Mouse (Mus musculus) forebrain, embryonic 10.5 days (tissue): ENCODE measurements around the gene Cpsf3. TPM values are rescaled to one million over a fixed set of nuclear protein-coding genes. Genes with fewer than 3 reads are reported as not detected.

ENCODE experiments used
- DNase-seq: peaks from one replicate; pipeline ENCODE4 v3.0.0-alpha.2; 2017; ENCODE audit warnings: low spot score; ENCODE audit errors: extremely low spot score
- H3K27ac ChIP-seq: fragments of 300-500 bp; sonication (generic); 2 replicates; pipeline ENCODE4 v1.5.1; 2016; ENCODE audit warnings: mild to moderate bottlenecking
- H3K27me3 ChIP-seq: fragments of 300-500 bp; sonication (generic); 2 replicates; pipeline ENCODE4 v1.6.1; 2016; ENCODE audit warnings: mild to moderate bottlenecking; ENCODE audit not compliant: poor library complexity, severe bottlenecking
- H3K36me3 ChIP-seq: fragments of 300-500 bp; sonication (generic); replicated peaks from 2 replicates; pipeline ENCODE4 v1.6.1; 2016; ENCODE audit warnings: mild to moderate bottlenecking, moderate library complexity
- H3K4me1 ChIP-seq: fragments of 300-500 bp; sonication (generic); 2 replicates; pipeline ENCODE4 v1.6.1; 2016
- H3K4me3 ChIP-seq: fragments of 300-500 bp; sonication (generic); 2 replicates; pipeline ENCODE4 v1.5.1; 2016; ENCODE audit warnings: mild to moderate bottlenecking, moderate library complexity
- H3K9me3 ChIP-seq: fragments of 300-500 bp; sonication (generic); 2 replicates; pipeline ENCODE4 v1.6.1; 2016; ENCODE audit warnings: mild to moderate bottlenecking, moderate library complexity
- WGBS: fragments of 180-500 bp; shearing (Covaris S2); methylation state at CpG from one replicate; pipeline ENCODE4 v1.1.7; 2016; 5-methylcytosine and 5-hydroxymethylcytosine counted together
- polyA plus RNA-seq: library from polyadenylated mRNA; unstranded; fragments of >200 nt; fragmentation: Nextera tagmentation; extraction: Ambion mirVana; gene quantifications from 2 replicates; pipeline ENCODE4 v1.2.1, GENCODE M21; 2016

Gene Cpsf3
- polyA plus RNA-seq, 1 experiment from 2014 or later, result 139 TPM

- Histone ChIP-seq H3K27ac (no peak overlapping the region), H3K27me3 (no peaks in the 10 kb centered on the region), H3K36me3 (peaks cover 95% of the 10 kb centered on the region), H3K4me3 (no peak overlapping the region), H3K4me1 (no peaks in the 10 kb centered on the region), H3K9me3 (no peaks in the 10 kb centered on the region)
- 97% methylated on average over 8 of the region's 8 CpGs for WGBS
- DNase-seq, result no peak
Measured at GRCm38 (mm10) chr12:21268083-21268616, 17.0 kb upstream of the Cpsf3 start.

GRCm38 (mm10) chr12:21274446-21274845, 10.7 kb upstream of the Cpsf3 start:
- Histone ChIP-seq H3K4me3 (no peak overlapping the region), H3K4me1 (no peaks in the 10 kb centered on the region), H3K27ac (no peak overlapping the region), H3K36me3 (peaks cover 44% of the 10 kb centered on the region), H3K27me3 (no peaks in the 10 kb centered on the region), H3K9me3 (no peaks in the 10 kb centered on the region)
- 92% methylated on average over 7 of the region's 7 CpGs for WGBS
- DNase-seq, result no peak

DNA sequence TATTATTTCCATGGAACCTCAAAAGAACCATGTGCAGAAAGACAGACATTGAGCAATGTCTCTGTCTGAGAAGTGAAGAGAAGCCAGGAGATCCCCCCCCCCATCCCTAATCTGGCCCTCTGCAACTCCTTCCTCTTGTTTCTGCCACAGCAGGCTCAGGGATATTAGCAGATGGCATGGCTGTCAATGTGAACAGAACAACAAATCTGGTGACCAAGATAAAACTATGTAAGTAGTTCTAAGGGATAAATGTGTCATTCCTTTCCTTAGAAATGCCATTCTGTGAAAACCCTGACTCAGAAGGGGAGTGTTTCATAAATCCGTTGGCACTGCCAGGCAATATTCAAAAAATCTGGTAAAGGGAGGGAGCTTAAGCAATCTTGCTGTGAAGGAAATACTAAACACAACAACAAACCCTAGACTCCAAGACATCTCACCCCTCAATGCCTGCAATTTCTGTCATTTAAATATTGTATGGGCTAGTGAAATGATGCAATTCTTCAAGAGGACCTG, 7.8 kb upstream of the Cpsf3 start:
- DNase-seq, result no peak
- H3K4me1 ChIP-seq, result no peaks in the 10 kb centered on the region
- no peak overlapping the region for H3K4me3 ChIP-seq
- no peaks in the 10 kb centered on the region for H3K27me3 ChIP-seq
- H3K36me3 ChIP-seq, result peaks cover 15% of the 10 kb centered on the region
- no peak overlapping the region for H3K27ac ChIP-seq
- WGBS, result 91% methylated on average over 1 of the region's 1 CpGs
- no peaks in the 10 kb centered on the region for H3K9me3 ChIP-seq

DNA sequence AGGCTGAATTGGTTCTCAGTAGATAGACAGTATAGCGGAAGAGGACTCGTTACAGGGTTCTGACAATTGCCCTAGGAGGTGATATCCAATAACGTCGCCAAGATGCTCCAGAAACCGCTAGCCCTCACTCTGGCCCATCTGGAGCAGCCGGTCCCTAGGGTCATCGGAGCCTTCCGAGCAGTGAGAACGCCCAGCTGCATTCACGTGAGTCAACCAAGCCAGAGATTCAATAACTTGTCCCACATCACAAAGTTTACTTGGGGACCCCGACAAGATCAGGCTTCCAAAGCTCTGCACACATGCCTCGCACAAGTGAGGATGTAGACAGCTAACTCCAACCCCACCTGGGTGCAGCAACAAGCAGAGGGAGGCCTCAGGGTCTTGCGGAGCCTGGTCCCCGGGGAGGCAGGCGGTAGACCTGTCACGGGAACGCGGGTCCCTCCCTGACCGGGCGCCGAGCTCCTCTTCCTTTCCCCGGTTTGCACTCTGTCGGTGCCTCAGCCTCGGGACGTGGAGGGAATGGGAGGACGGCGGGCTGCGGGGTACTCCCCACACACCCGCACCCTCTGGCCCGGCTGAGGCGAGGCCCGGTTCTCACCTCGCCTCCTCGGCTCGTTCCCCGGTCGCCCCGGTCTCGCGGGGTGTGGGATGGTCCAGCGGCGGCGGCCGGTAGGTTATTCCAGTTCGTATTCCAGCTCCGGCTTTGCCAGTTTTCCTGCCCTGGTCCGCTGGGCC, 484 bp downstream of the Cpsf3 start:
- 1% methylated on average over 47 of the region's 47 CpGs for WGBS
- peak overlapping the region; percentile 84 for H3K4me3 ChIP-seq
- no peak for DNase-seq
- H3K36me3 ChIP-seq, result peaks cover 23% of the 10 kb centered on the region
- no peaks in the 10 kb centered on the region for H3K27me3 ChIP-seq
- H3K4me1 ChIP-seq, result peaks cover 19% of the 10 kb centered on the region
- no peaks in the 10 kb centered on the region for H3K9me3 ChIP-seq
- H3K27ac ChIP-seq, result peak overlapping the region; percentile 92

GRCm38 (mm10) chr12:21286243-21286622, 1.0 kb downstream of the Cpsf3 start, which contains the start of gene Itgb1bp1:
Gene Itgb1bp1, minus strand, starts transcription at chr12:21286284.
- no peaks in the 10 kb centered on the region for H3K27me3 ChIP-seq
- peaks cover 28% of the 10 kb centered on the region for H3K36me3 ChIP-seq
- peak within 1 kb of the TSS; percentile 92 for H3K27ac ChIP-seq
- under 1% methylated on average over 28 of the region's 28 CpGs for WGBS
- DNase-seq, result peak; percentile 97
- H3K9me3 ChIP-seq, result no peaks in the 10 kb centered on the region
- peaks cover 19% of the 10 kb centered on the region for H3K4me1 ChIP-seq
- H3K4me3 ChIP-seq, result peak within 1 kb of the TSS; percentile 84

GRCm38 (mm10) chr12:21286712-21287650, 1.8 kb downstream of the Cpsf3 start:
- Histone ChIP-seq H3K36me3 (peaks cover 36% of the 10 kb centered on the region), H3K27ac (peak overlapping the region; percentile 92), H3K9me3 (no peaks in the 10 kb centered on the region), H3K27me3 (no peaks in the 10 kb centered on the region), H3K4me3 (peak overlapping the region; percentile 84), H3K4me1 (peaks cover 19% of the 10 kb centered on the region)
- WGBS, result 40% methylated on average over 18 of the region's 18 CpGs
- DNase-seq, result no peak

GRCm38 (mm10) chr12:21288716-21289395, 3.7 kb downstream of the Cpsf3 start:
- no peaks in the 10 kb centered on the region for H3K9me3 ChIP-seq
- H3K4me1 ChIP-seq, result peaks cover 19% of the 10 kb centered on the region
- DNase-seq, result no peak
- H3K4me3 ChIP-seq, result no peak overlapping the region
- H3K27me3 ChIP-seq, result no peaks in the 10 kb centered on the region
- 94% methylated on average over 3 of the region's 3 CpGs for WGBS
- H3K36me3 ChIP-seq, result peaks cover 54% of the 10 kb centered on the region
- no peak overlapping the region for H3K27ac ChIP-seq

DNA sequence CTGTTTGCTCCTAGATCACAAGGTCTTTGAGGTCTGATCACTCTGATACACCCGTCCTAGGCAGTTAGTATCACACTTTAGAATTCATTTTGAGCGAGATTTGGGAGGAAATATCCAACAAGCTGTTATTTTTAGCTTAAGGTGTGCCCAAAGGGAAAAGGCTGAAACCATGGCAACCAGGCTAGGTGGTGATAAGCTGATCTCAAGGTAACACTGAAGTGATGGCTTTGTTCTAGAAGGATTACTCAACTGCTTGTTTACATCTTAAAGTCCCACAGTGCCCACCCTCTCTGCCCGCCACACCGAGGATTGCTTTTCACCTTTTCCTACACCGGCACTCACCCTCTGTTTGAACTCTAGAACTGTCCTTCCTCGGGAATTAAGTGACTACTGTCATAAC, 4.5 kb downstream of the Cpsf3 start:
- Histone ChIP-seq H3K4me3 (no peak overlapping the region), H3K36me3 (peaks cover 62% of the 10 kb centered on the region), H3K9me3 (no peaks in the 10 kb centered on the region), H3K27me3 (no peaks in the 10 kb centered on the region), H3K27ac (no peak overlapping the region), H3K4me1 (peaks cover 19% of the 10 kb centered on the region)
- DNase-seq, result no peak
- WGBS, result 89% methylated on average over 6 of the region's 6 CpGs

DNA sequence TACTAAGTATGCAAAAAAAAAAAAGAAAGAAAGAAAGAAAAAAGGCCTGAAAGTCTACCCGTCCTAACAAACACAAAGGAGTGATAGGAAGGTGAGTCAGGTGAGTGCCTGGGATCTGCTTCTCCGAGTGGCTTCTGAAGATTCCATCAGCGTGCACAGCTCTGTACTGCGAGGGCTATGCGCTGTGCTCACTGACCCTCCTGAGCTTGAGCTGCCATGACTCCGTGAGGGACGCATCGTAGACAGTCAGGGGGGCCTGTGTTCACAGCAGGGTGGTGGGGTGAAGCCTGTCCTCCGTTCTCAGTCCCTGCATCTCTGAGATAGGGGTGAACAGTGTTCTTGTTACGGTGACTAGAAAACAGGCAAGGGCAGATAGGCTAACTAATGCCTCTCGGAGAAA, 13.7 kb downstream of the Cpsf3 start:
- no peak for DNase-seq
- H3K27ac ChIP-seq, result no peak overlapping the region
- no peaks in the 10 kb centered on the region for H3K4me1 ChIP-seq
- H3K27me3 ChIP-seq, result no peaks in the 10 kb centered on the region
- H3K4me3 ChIP-seq, result no peak overlapping the region
- 94% methylated on average over 11 of the region's 11 CpGs for WGBS
- H3K9me3 ChIP-seq, result no peaks in the 10 kb centered on the region
- peaks cover 99% of the 10 kb centered on the region for H3K36me3 ChIP-seq

DNA sequence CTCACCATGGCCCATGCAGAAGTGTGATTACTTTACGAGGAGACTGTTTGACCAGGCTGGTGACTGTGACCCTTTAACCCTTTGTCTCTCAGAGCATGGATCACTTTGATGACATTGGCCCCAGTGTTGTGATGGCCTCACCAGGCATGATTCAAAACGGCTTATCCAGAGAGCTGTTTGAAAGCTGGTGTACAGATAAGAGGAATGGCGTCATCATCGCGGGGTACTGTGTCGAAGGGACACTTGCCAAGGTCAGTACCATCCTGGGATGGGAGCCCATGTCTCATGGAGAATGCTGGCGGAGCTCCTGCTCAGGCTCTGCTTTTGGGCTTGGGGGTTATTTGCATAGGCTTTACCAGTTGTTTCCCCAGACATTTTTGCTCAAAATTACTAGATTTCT, 16.1 kb downstream of the Cpsf3 start:
- peaks cover 98% of the 10 kb centered on the region for H3K36me3 ChIP-seq
- no peak for DNase-seq
- H3K9me3 ChIP-seq, result no peaks in the 10 kb centered on the region
- WGBS, result 95% methylated on average over 7 of the region's 7 CpGs
- H3K4me1 ChIP-seq, result no peaks in the 10 kb centered on the region
- no peaks in the 10 kb centered on the region for H3K27me3 ChIP-seq
- H3K27ac ChIP-seq, result no peak overlapping the region
- no peak overlapping the region for H3K4me3 ChIP-seq

GRCm38 (mm10) chr12:21301932-21302331, 16.7 kb downstream of the Cpsf3 start:
- WGBS, result 93% methylated on average over 8 of the region's 8 CpGs
- Histone ChIP-seq H3K36me3 (peaks cover 98% of the 10 kb centered on the region), H3K27me3 (no peaks in the 10 kb centered on the region), H3K27ac (no peak overlapping the region), H3K4me1 (no peaks in the 10 kb centered on the region), H3K4me3 (no peak overlapping the region), H3K9me3 (no peaks in the 10 kb centered on the region)
- DNase-seq, result no peak

DNA sequence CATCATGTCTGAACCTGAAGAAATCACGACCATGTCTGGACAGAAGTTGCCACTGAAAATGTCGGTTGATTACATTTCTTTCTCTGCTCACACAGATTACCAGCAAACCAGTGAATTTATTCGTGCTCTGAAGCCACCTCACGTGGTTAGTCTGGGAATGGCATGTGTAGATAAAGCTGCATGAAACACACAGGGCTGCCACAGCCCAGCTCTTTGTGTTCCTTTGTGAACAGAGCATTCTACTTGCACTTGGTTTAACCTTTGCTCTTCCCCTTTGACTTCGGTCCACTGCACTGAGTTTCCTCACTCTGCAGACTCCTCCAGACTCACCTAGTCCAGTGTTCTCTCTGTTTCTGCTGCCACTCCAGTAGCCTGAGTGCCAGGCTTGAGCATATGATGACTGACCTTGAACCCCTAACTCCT, 17.2 kb downstream of the Cpsf3 start:
- no peaks in the 10 kb centered on the region for H3K27me3 ChIP-seq
- peaks cover 97% of the 10 kb centered on the region for H3K36me3 ChIP-seq
- no peaks in the 10 kb centered on the region for H3K9me3 ChIP-seq
- no peak overlapping the region for H3K27ac ChIP-seq
- H3K4me3 ChIP-seq, result no peak overlapping the region
- no peaks in the 10 kb centered on the region for H3K4me1 ChIP-seq
- no peak for DNase-seq
- WGBS, result 86% methylated on average over 5 of the region's 5 CpGs
